Mouse (Mus musculus) erythroblast, embryonic 14.5 days (primary cell): ENCODE results near the gene Slc2a13. TPM values are rescaled to one million over a fixed set of nuclear protein-coding genes. Genes with fewer than 3 reads are reported as not detected.

ENCODE experiments used
- H3K27me3 ChIP-seq: 2 replicates; pipeline ENCODE4 v1.6.1; 2012; ENCODE audit warnings: inconsistent platforms; ENCODE audit not compliant: control insufficient read depth
- H3K36me3 ChIP-seq: 2 replicates; pipeline ENCODE4 v1.6.1; 2012; ENCODE audit warnings: mild to moderate bottlenecking, inconsistent platforms; ENCODE audit not compliant: control insufficient read depth
- H3K4me1 ChIP-seq: 2 replicates; pipeline ENCODE4 v1.6.1; 2012; ENCODE audit warnings: inconsistent platforms; ENCODE audit not compliant: control insufficient read depth
- H3K4me3 ChIP-seq: replicated peaks from 2 replicates; pipeline ENCODE3; 2012; ENCODE audit warnings: moderate library complexity, mild to moderate bottlenecking, inconsistent platforms
- H3K9me3 ChIP-seq: 2 replicates; pipeline ENCODE4 v1.6.1; 2012; ENCODE audit warnings: low read length, inconsistent platforms, mixed read lengths; ENCODE audit not compliant: control insufficient read depth
- GATA1 ChIP-seq: IDR thresholded peaks from 2 replicates; pipeline ENCODE4 v1.6.1; 2012; ENCODE audit warnings: low read length, inconsistent platforms, mixed read lengths
- TAL1 ChIP-seq: IDR thresholded peaks from 3 replicates; pipeline ENCODE4 v1.6.1; 2012; ENCODE audit warnings: low read length, inconsistent platforms, mixed read lengths
- polyA plus RNA-seq: library from polyadenylated mRNA; stranded (reverse); fragments of >175 nt; gene quantifications from 2 replicates; pipeline ENCODE4 v1.2.3, GENCODE M21; 2012

The Slc2a13 gene
- polyA plus RNA-seq, 1 experiment: 0.06 TPM

DNA sequence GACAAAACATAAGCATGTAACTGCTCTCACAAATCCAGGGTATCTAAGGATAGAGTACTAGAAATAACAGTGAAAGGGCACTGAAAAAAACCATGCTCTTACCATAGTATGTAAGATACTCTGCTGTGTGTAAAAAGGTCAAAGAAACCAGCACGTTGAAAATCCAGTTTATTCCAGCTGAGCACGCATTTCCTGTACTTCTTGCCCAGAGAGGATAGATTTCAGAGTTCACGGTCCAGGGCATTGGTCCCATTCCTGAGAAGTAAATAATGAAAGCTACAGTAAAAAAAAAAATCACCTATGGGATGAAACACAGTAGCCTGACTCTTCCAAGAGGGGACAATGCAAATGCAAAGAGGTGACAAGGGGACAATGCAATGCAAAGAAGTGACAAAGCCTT, 297.1 kb downstream of the Slc2a13 start:
- Histone ChIP-seq H3K4me1 (no peaks in the 10 kb centered on the region), H3K27me3 (no peaks in the 10 kb centered on the region), H3K4me3 (no peak overlapping the region), H3K36me3 (no peaks in the 10 kb centered on the region), H3K9me3 (no peaks in the 10 kb centered on the region)
- TF ChIP-seq GATA1 (no peak), TAL1 (no peak)

GRCm38 (mm10) chr15:91268532-91268931, 304.5 kb downstream of the Slc2a13 start:
- TF ChIP-seq TAL1 (no peak), GATA1 (no peak)
- Histone ChIP-seq H3K9me3 (no peaks in the 10 kb centered on the region), H3K36me3 (no peaks in the 10 kb centered on the region), H3K4me1 (no peaks in the 10 kb centered on the region), H3K27me3 (no peaks in the 10 kb centered on the region), H3K4me3 (no peak overlapping the region)

DNA sequence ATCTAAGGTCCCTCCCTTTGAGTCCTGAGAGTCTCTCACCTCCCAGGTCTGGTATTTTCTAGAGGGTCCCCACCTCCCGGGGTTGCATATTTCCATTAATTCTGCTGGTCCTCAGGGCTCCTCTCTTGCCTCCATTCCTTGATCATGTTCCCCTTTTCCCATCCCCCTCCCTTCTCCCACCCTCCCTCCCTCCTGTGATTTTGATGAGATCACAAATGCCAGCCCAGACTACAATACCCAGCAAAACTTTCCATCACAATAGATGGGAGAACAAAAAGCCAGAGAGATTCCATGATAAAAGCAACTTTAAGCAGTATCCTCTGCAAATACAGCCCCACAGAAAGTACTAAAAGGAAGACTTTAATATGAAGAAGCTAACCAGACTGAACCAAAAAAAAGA, 309.1 kb downstream of the Slc2a13 start:
- Histone ChIP-seq H3K9me3 (no peaks in the 10 kb centered on the region), H3K4me1 (peaks cover 30% of the 10 kb centered on the region), H3K27me3 (no peaks in the 10 kb centered on the region), H3K36me3 (no peaks in the 10 kb centered on the region), H3K4me3 (no peak overlapping the region)
- TF ChIP-seq GATA1: no peak
- no peak for TF ChIP-seq TAL1

GRCm38 (mm10) chr15:91260578-91260977, 312.5 kb downstream of the Slc2a13 start:
- no peaks in the 10 kb centered on the region for H3K36me3 ChIP-seq
- peaks cover 44% of the 10 kb centered on the region for H3K4me1 ChIP-seq
- no peak overlapping the region for H3K4me3 ChIP-seq
- H3K9me3 ChIP-seq: no peaks in the 10 kb centered on the region
- TF ChIP-seq TAL1: no peak
- TF ChIP-seq GATA1: no peak; the same call in 1 of the 2 replicates
- H3K27me3 ChIP-seq: no peaks in the 10 kb centered on the region

GRCm38 (mm10) chr15:91257140-91257539, 315.9 kb downstream of the Slc2a13 start:
- Histone ChIP-seq H3K4me3 (no peak overlapping the region), H3K36me3 (no peaks in the 10 kb centered on the region), H3K9me3 (no peaks in the 10 kb centered on the region), H3K4me1 (peaks cover 57% of the 10 kb centered on the region), H3K27me3 (no peaks in the 10 kb centered on the region)
- TF ChIP-seq GATA1: no peak
- no peak for TF ChIP-seq TAL1

- Histone ChIP-seq H3K4me3 (no peak overlapping the region), H3K36me3 (no peaks in the 10 kb centered on the region), H3K27me3 (no peaks in the 10 kb centered on the region), H3K4me1 (peaks cover 57% of the 10 kb centered on the region), H3K9me3 (no peaks in the 10 kb centered on the region)
- TF ChIP-seq GATA1: no peak
- TF ChIP-seq TAL1: no peak
Observed at GRCm38 (mm10) chr15:91255308-91255707, 317.8 kb downstream of the Slc2a13 start.

DNA sequence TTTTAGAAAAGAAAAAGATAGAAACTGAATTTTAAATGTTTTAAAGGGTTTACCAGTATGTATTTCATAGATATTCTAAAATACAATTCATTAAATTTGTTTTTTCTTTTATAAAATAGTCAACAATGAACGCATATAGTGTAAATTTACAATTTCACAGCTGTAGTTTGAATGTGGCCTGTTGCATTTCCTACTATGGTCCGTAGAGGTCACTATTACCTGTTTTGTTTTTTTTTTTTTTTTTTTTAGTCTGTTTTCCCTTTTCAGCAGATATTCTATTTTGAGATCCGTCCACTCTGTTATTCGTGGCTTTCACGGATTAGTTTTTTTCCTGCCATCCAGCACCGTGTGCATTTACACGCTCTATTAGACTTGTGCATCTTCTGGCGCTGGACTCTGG, 320.1 kb downstream of the Slc2a13 start:
- Histone ChIP-seq H3K4me1 (peaks cover 47% of the 10 kb centered on the region), H3K9me3 (no peaks in the 10 kb centered on the region), H3K27me3 (no peaks in the 10 kb centered on the region), H3K36me3 (no peaks in the 10 kb centered on the region), H3K4me3 (no peak overlapping the region)
- TF ChIP-seq GATA1 (no peak), TAL1 (no peak)

GRCm38 (mm10) chr15:91251544-91252408, 321.3 kb downstream of the Slc2a13 start:
- no peaks in the 10 kb centered on the region for H3K9me3 ChIP-seq
- peak overlapping the region; percentile 7 for H3K4me3 ChIP-seq
- no peaks in the 10 kb centered on the region for H3K36me3 ChIP-seq
- H3K27me3 ChIP-seq: no peaks in the 10 kb centered on the region
- peaks cover 43% of the 10 kb centered on the region for H3K4me1 ChIP-seq
- no peak for TF ChIP-seq TAL1
- TF ChIP-seq GATA1: no peak

DNA sequence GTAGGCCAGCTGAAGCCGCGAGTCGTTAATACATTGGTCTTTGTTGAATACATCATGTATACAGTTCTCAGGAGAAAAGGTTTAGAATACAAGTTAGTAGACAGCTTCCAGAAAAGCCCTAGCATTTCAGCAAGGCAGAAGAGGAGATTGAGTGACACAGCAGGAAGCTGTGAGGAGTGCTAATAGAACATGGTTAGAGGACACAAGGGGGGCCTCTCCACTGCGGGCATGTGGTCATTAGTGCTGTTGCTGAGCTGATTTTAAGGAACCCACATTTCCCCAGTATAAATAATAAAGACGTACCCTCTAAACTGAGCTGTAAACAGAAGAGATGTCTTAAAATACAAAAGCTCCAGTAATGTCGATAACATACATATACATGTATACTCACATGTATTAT, 322.2 kb downstream of the Slc2a13 start:
- peaks cover 37% of the 10 kb centered on the region for H3K4me1 ChIP-seq
- no peaks in the 10 kb centered on the region for H3K9me3 ChIP-seq
- no peak for TF ChIP-seq GATA1
- no peak for TF ChIP-seq TAL1
- no peaks in the 10 kb centered on the region for H3K27me3 ChIP-seq
- no peak overlapping the region for H3K4me3 ChIP-seq
- H3K36me3 ChIP-seq: no peaks in the 10 kb centered on the region
